Mouse (Mus musculus) naive thymus-derived CD4-positive, alpha-beta T cell, adult 2 months (primary cell): ENCODE data around the gene Gucy2e.

Experiments
- DNase-seq: peaks from one replicate; pipeline ENCODE4 v3.0.0-alpha.2; 2011; ENCODE audit warnings: low read depth

Gene Gucy2e

GRCm38 (mm10) chr11:69172606-69173005, 64.2 kb downstream of the Gucy2e start:
- no peak for DNase-seq

- peak; percentile 44 for DNase-seq
Observed at GRCm38 (mm10) chr11:69171626-69172025, 65.2 kb downstream of the Gucy2e start.

- no peak for DNase-seq
Observed at GRCm38 (mm10) chr11:69169313-69169712, 67.5 kb downstream of the Gucy2e start.
